23 mouse cellular contexts compared by ENCODE assay signal in the genomic region with DNA sequence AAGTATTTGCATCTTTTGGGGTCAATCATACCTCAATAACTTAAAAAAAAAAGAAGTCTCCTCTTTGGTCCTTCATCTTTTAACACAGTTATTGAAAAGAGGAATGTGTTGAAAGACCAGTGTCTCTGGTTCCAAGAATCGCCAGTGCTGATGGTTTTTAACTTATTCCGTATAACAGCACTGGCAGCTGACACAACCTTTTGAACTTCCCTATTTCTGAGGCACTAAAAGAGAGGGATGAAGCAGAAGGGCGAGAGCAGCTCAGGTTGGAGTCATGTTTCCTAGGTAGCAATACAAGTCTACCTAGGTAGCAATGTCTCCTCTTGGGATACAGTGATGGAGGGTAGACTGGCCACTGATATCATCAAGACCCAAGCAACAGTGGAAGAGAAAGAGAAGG.
"Had no signal": no experiment of that assay in that cellular context is flagged by ENCODE, and none has a peak within 500 bp of the region (broad histone marks: within the 10 kb centered on the region; RNA-seq: fewer than 3 reads in every experiment).

No protein-coding gene starts in this region.

- H3K36me3 ChIP-seq: heart, embryonic 12.5 days; intestine, embryonic 15.5 days; limb, embryonic 13.5 days; limb, embryonic 15.5 days; liver, embryonic 12.5 days had no signal

- H3K9me3 ChIP-seq: heart, embryonic 12.5 days; intestine, embryonic 15.5 days; limb, embryonic 13.5 days; limb, embryonic 15.5 days; liver, embryonic 12.5 days had no signal

- H3K4me1 ChIP-seq: intestine, embryonic 15.5 days; liver, embryonic 12.5 days had no signal

- DNase-seq: forebrain, postnatal 0 days; gastrocnemius, adult 2 months; gastrocnemius, postnatal 10 days; gastrocnemius, postnatal 25 days; heart, adult 11 months; heart, adult 2 months; heart, postnatal 10 days; kidney, adult 18-20 months; kidney, adult 8-10 months; kidney, postnatal 10 days; kidney, postnatal 25 days; kidney, postnatal 4 days had no signal

- ATAC-seq: forebrain, postnatal 0 days; hindbrain, embryonic 16.5 days; inflammation-experienced regulatory T-cells, adult 6 months; intestine, embryonic 15.5 days; intestine, postnatal 0 days; liver, embryonic 12.5 days had no signal

- H3K27ac ChIP-seq: gastrocnemius, adult 2 months; heart, adult 2 months; hindbrain, embryonic 14.5 days; intestine, embryonic 15.5 days; layer of hippocampus, adult 2 months; left cerebral cortex, adult 2 months; limb, embryonic 13.5 days; limb, embryonic 15.5 days; liver, embryonic 12.5 days had no signal

- H3K27me3 ChIP-seq: heart, embryonic 12.5 days; intestine, embryonic 15.5 days; limb, embryonic 13.5 days; limb, embryonic 15.5 days; liver, embryonic 12.5 days had no signal

- H3K4me3 ChIP-seq: gastrocnemius, adult 2 months; heart, adult 2 months; heart, embryonic 12.5 days; intestine, embryonic 15.5 days; layer of hippocampus, adult 2 months; left cerebral cortex, adult 2 months; limb, embryonic 13.5 days; limb, embryonic 15.5 days; liver, embryonic 12.5 days had no signal
